Mouse (Mus musculus) limb, embryonic 14.5 days (tissue): ENCODE data around the gene Gpt2. TPM values are rescaled to one million over a fixed set of nuclear protein-coding genes. Genes with fewer than 3 reads are reported as not detected.

ENCODE experiments used
- ATAC-seq: fragments of 200-750 bp; cut with Nextera tagmentation; 2 replicates; pipeline ENCODE4 v1.8.0; 2017; ENCODE audit warnings: low read depth, moderate number of reproducible peaks, moderate TSS enrichment; ENCODE audit not compliant: low FRiP score
- DNase-seq: peaks from one replicate; pipeline ENCODE4 v3.0.0-alpha.2; 2015; ENCODE audit warnings: low spot score
- H3K27ac ChIP-seq: fragments of 300-500 bp; sonication (generic); replicated peaks from 2 replicates; pipeline ENCODE4 v1.5.1; 2014; ENCODE audit warnings: low read depth, mild to moderate bottlenecking, low read length, moderate library complexity, mixed read lengths
- H3K27me3 ChIP-seq: fragments of 300-500 bp; sonication (generic); 2 replicates; pipeline ENCODE4 v1.6.1; 2014; ENCODE audit warnings: low read length, mixed read lengths; ENCODE audit not compliant: control insufficient read depth, insufficient read depth
- H3K36me3 ChIP-seq: fragments of 300-500 bp; sonication (generic); 2 replicates; pipeline ENCODE4 v1.6.1; 2014; ENCODE audit warnings: mild to moderate bottlenecking, low read length, moderate library complexity, mixed read lengths; ENCODE audit not compliant: control insufficient read depth, insufficient read depth
- H3K4me1 ChIP-seq: fragments of 300-500 bp; sonication (generic); 2 replicates; pipeline ENCODE4 v1.6.1; 2014; ENCODE audit warnings: antibody characterized with exemption, low read length, mixed read lengths; ENCODE audit not compliant: control insufficient read depth, insufficient read depth
- H3K4me2 ChIP-seq: fragments of 300-500 bp; sonication (generic); replicated peaks from 2 replicates; pipeline ENCODE4 v1.6.1; 2014; ENCODE audit warnings: low read depth, mild to moderate bottlenecking, low read length, moderate library complexity; ENCODE audit not compliant: severe bottlenecking
- H3K4me3 ChIP-seq: fragments of 300-500 bp; sonication (generic); replicated peaks from 2 replicates; pipeline ENCODE4 v1.5.1; 2014; ENCODE audit warnings: low read length
- H3K9ac ChIP-seq: fragments of 300-500 bp; sonication (generic); 2 replicates; pipeline ENCODE4 v1.6.1; 2014; ENCODE audit warnings: mild to moderate bottlenecking, low read depth, low read length, moderate library complexity; ENCODE audit not compliant: severe bottlenecking
- H3K9me3 ChIP-seq: fragments of 300-500 bp; sonication (generic); 2 replicates; pipeline ENCODE4 v1.6.1; 2016; ENCODE audit warnings: low read length; ENCODE audit not compliant: control insufficient read depth
- POLR2A ChIP-seq: fragments of 200-500 bp; IDR thresholded peaks from 2 replicates; pipeline ENCODE4 v1.8.0; 2012; ENCODE audit warnings: inconsistent platforms, mild to moderate bottlenecking, moderate library complexity, borderline replicate concordance; ENCODE audit not compliant: insufficient read depth, insufficient read length; ENCODE audit errors: extremely low read depth
- WGBS: fragments of 180-500 bp; shearing (Covaris S2); extraction: QIAGEN DNeasy Blood & Tissue Kit; methylation state at CpG from one replicate; pipeline ENCODE4 v1.1.7; 2014; 5-methylcytosine and 5-hydroxymethylcytosine counted together
- polyA plus RNA-seq, 2 experiments: library from polyadenylated mRNA; depleted of rRNA in 1 of 2; stranded (reverse) in 1 of 2; unstranded in 1 of 2; fragments of >200 nt; fragmentation: Nextera tagmentation in 1 of 2; extraction: Ambion mirVana in 1 of 2; gene quantifications; 2 replicates each; pipeline versions ENCODE4 v1.2.1 to v1.2.3; 2012 to 2014

Gene Gpt2
- polyA plus RNA-seq, 2 experiments = 24.6 to 36.2 TPM

DNA sequence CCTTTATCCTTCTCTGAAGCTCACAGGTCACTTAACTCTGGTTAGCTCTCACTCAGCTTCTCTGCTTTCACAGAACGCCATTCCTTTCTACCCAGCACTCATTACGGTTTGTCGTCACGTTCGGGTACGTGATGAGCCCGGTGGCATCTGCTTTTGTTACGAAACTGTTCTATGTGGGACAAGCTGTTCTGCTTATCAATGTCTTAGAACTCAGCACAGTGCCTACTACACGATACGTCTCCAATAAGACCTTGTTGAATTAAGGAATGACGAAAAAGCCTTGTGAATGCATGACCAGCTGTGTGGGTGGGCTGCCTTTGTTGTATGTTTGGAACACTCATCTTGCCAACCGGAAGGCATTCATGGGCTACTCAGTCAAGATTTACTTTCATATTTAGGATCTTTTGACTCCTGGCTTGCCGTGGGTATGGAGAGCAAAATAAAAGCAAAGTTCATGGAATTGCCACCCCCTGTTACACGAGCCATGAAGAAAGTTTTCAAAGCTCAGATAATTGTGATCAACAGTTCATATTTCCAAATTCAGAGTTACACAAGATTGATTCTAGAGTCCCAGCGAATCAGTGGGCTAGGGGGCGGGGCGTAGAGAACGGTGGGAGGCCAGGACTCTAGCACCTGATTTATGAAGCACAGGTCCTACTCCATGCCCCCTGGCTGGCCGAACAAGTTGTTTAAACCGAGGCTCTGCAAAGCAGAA, 4.3 kb upstream of the Gpt2 start:
- Histone ChIP-seq H3K9ac (no peak overlapping the region), H3K4me1 (no peaks in the 10 kb centered on the region), H3K9me3 (no peaks in the 10 kb centered on the region), H3K27me3 (no peaks in the 10 kb centered on the region), H3K36me3 (no peaks in the 10 kb centered on the region), H3K4me2 (no peak overlapping the region), H3K27ac (no peak overlapping the region), H3K4me3 (no peak overlapping the region)
- no peak for ATAC-seq
- TF ChIP-seq POLR2A = no peak
- no peak for DNase-seq
- WGBS = 79% methylated on average over 20 of the region's 20 CpGs

DNA sequence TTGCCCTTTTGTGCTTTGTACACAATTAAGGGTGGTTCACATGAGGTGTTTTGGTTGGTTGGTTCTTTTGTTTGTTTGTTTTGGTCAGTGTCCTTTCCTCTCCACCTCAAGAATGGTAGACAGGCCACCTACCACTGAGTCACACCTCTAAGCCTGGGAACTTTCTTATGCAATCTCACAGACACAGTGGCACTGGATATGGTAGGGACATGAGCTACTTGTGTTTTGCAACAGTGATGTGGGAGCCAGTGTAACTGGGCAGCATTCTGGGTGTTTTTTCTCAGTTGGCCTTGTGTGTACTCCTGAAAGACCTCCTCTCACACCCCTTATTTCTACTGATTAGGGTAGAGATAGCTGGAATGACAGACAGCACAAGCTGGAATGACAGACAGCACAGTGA, 3.7 kb upstream of the Gpt2 start:
- no peaks in the 10 kb centered on the region for H3K36me3 ChIP-seq
- H3K9me3 ChIP-seq = no peaks in the 10 kb centered on the region
- H3K4me2 ChIP-seq = no peak overlapping the region
- DNase-seq (no peak), ATAC-seq (no peak)
- H3K27ac ChIP-seq = no peak overlapping the region
- H3K27me3 ChIP-seq = no peaks in the 10 kb centered on the region
- TF ChIP-seq POLR2A = no peak
- no peak overlapping the region for H3K9ac ChIP-seq
- peaks cover under 1% of the 10 kb centered on the region for H3K4me1 ChIP-seq
- no peak overlapping the region for H3K4me3 ChIP-seq

DNA sequence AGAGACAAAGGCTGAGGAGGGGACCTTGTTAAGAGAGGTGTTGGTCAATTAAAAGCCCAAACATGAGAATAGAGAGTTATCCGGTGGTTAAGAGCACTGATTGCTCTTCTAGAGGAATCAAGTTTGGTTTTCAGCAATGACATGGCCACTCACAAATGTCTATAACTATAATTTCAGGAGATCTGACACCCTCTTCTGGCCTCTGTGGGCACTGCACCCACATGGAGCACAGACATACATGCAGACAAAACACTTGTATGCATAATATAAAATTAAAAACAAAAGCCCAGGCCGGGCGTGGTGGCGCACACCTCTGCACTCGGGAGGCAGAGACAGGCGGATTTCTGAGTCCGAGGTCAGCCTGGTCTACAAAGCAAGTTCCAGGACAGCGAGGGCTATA, 2.8 kb upstream of the Gpt2 start:
- Histone ChIP-seq H3K4me3 (no peak overlapping the region), H3K36me3 (no peaks in the 10 kb centered on the region), H3K4me2 (no peak overlapping the region), H3K4me1 (peaks cover 5% of the 10 kb centered on the region), H3K9me3 (no peaks in the 10 kb centered on the region), H3K27ac (no peak overlapping the region), H3K9ac (no peak overlapping the region), H3K27me3 (no peaks in the 10 kb centered on the region)
- no peak for ATAC-seq
- WGBS = 93% methylated on average over 8 of the region's 8 CpGs
- no peak for TF ChIP-seq POLR2A
- no peak for DNase-seq

DNA sequence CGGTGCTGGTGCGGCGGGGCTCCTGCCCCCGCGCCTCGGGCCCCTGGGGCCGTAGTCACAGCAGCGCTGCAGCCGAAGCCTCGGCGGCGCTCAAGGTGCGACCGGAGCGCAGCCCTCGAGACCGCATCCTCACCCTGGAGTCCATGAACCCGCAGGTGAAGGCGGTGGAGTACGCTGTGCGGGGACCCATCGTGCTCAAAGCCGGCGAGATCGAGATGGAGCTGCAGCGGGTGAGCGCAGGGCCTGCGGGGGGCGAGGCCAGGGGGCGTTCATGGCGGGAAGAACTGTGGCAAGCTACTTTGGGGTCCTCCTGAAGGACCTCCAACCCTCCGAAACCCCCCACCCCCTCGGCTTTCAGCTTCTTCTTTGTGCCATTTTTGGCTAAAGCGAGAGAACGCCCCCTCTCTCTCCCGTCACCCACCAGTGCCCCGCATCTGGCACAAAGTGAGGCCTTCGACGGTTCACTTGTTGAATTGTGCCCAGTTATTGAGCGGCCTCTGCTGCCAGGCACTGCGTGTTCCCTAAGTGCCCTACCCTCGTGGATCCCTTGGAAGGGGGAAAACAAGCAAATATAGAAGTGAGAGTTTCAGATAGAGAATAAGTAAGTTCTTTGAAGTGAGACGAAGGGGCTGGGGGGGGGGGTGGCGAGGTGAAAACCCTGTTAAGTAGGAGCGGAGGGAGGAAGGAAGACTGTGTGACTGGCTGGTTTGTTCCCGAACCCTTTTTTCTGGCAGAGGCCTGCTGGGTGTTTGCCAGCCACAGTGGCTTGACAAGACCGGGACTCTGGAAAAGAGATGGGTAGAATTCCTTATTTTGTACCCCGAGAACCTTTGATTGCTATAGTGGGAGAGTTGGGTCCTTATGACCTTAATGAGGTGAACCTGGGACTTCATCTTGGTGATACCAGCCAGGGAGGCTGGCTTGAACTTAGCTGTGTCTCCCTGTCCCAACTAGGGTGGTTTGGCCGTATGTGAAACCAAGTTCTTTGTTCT, 860 bp downstream of the Gpt2 start:
- Histone ChIP-seq H3K4me2 (peak overlapping the region; percentile 89), H3K36me3 (peaks cover 6% of the 10 kb centered on the region), H3K9ac (peak overlapping the region; percentile 82), H3K9me3 (no peaks in the 10 kb centered on the region), H3K27ac (0 out of 2 replicates have a peak overlapping the region, but pooled peaks have one; percentile 52), H3K27me3 (no peaks in the 10 kb centered on the region), H3K4me1 (peaks cover 5% of the 10 kb centered on the region), H3K4me3 (peak overlapping the region; percentile 84)
- ATAC-seq (no peak), DNase-seq (no peak)
- 13% methylated on average over 24 of the region's 49 CpGs for WGBS
- no peak for TF ChIP-seq POLR2A

DNA sequence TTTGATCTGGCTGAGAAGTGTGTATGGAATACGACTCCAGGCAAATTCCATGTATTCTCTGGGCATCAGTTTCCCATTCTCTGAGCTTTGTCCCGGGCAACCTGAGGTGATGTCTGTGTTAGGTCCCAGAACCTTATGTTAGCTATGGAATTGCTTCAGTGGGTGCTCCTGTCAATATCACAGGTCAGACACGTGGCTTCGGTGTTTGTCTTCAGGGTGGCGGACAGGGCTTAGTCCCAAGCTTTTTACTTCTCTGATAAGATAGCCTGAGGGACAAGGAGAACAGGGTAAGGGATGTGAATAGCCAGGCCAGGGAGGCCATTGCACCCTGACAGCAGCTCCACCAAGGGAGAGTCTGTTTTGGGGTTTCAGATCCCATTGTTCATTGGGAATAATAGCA, 3.7 kb downstream of the Gpt2 start:
- Histone ChIP-seq H3K27me3 (no peaks in the 10 kb centered on the region), H3K4me1 (peaks cover 12% of the 10 kb centered on the region), H3K4me2 (no peak overlapping the region), H3K36me3 (peaks cover 8% of the 10 kb centered on the region), H3K9ac (no peak overlapping the region), H3K27ac (no peak overlapping the region), H3K9me3 (no peaks in the 10 kb centered on the region), H3K4me3 (no peak overlapping the region)
- WGBS = 84% methylated on average over 5 of the region's 5 CpGs
- no peak for DNase-seq
- ATAC-seq = no peak
- TF ChIP-seq POLR2A = no peak
